Mouse (Mus musculus) common myeloid progenitor, adult 5-6 weeks (primary cell): ENCODE results near the gene Gm11639. TPM values are rescaled to one million over a fixed set of nuclear protein-coding genes. Genes with fewer than 3 reads are reported as not detected.

Experiments used
- ATAC-seq: replicated peaks from 2 replicates; pipeline ENCODE4 v1.8.0; 2016; ENCODE audit warnings: low read depth, mild to moderate bottlenecking, moderate TSS enrichment, inconsistent platforms; ENCODE audit not compliant: poor library complexity, severe bottlenecking
- total RNA-seq: library from RNA; stranded (forward); fragments of 200-1000, 187-1606 nt; gene quantifications from 2 replicates; pipeline ENCODE4 v1.2.3, GENCODE M21; 2017

The Gm11639 gene
- total RNA-seq, 1 experiment from 2014 or later, result not detected

- no peak for ATAC-seq
Measured at GRCm38 (mm10) chr11:104693235-104693634, 7.7 kb downstream of the Gm11639 start.

DNA sequence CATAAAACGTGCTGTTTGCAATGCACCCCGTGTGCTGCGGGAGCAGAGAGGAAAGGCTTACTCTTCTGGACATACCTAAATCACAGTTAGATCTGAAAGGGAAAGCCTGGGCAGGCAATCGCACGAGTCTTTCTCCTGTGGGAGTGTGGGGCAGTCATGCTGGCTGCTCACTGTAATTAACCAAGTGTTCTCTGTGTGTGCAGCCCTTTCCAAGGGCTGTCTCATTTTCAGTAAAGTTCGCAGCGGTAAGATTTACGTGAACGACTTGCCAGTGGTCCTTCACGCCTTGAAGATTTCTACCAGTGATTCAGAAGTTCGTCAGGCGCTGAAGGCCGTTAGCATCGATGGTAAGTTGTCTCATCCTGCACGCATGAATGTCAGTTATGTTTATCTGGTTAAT lies 18.6 kb downstream of the Gm11639 start:
- no peak for ATAC-seq

GRCm38 (mm10) chr11:104707084-104707483 lies 21.6 kb downstream of the Gm11639 start:
- ATAC-seq, result 0 out of 2 replicates have a peak, but pooled peaks have one; percentile 47

GRCm38 (mm10) chr11:104744995-104745568 lies 59.6 kb downstream of the Gm11639 start:
- no peak for ATAC-seq

DNA sequence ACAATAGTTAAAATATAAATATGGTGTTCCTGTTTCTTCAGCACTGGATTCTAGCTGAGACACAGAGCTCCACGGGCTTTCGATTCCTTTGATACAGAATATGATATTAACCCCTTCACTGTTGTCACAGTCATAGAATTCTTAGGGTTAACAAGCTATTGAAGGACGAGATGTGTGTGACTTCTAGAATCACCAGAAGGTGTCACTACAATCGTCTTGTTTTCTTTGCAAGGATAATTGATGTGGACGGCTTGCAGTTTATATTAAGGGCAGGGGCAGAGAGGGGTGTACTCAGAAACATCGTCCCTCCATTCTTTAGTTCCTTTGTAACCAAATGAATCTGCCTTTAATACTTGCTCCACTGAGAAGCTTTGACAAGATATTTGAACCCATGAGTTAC lies 80.3 kb downstream of the Gm11639 start:
- ATAC-seq, result no peak

DNA sequence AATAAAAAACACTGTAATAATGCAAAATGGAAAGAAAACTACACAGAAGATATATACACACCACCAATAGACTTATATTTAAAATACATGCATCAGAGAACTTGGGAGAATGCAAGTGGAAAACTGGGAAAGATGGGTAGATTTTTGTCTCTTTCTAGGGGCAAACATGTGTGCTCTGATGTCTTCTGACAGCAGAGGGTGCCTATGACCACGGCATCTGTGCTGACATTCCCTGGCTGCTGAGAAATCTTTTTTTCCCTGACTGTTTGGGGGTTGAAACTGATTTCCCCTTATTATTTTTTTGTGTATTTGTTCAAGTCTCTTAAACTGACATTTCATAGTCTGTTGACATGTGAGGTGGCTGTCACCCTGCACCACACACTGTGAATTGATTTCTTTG lies 81.6 kb downstream of the Gm11639 start:
- no peak for ATAC-seq

- ATAC-seq, result peak; percentile 89
Measured at GRCm38 (mm10) chr11:104768072-104768471, 82.6 kb downstream of the Gm11639 start.

- no peak for ATAC-seq
Measured at GRCm38 (mm10) chr11:104778796-104779195, 93.3 kb downstream of the Gm11639 start.

GRCm38 (mm10) chr11:104944723-104945122 lies 259.2 kb downstream of the Gm11639 start:
- no peak for ATAC-seq

- no peak for ATAC-seq
Measured at GRCm38 (mm10) chr11:104952349-104952748, 266.8 kb downstream of the Gm11639 start.

- no peak for ATAC-seq
Measured at GRCm38 (mm10) chr11:104967862-104968261, 282.4 kb downstream of the Gm11639 start.

DNA sequence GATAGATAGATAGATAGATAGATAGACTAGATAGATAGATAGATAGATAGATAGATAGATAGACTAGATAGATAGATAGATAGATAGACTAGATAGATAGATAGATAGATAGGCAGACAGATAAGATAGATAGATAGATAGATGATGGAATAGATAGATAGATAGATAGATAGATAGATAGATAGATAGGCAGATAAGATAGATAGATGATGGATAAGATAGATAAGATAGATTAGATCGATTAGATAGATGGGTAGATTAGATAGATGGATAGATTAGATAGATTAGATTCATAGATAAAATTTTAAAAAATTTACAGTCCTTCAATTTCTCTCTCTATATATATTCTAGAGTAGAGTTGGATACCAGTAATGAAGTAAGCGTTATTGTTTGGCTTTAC lies 282.9 kb downstream of the Gm11639 start:
- no peak for ATAC-seq

GRCm38 (mm10) chr11:104971322-104971721 lies 285.8 kb downstream of the Gm11639 start:
- no peak for ATAC-seq

DNA sequence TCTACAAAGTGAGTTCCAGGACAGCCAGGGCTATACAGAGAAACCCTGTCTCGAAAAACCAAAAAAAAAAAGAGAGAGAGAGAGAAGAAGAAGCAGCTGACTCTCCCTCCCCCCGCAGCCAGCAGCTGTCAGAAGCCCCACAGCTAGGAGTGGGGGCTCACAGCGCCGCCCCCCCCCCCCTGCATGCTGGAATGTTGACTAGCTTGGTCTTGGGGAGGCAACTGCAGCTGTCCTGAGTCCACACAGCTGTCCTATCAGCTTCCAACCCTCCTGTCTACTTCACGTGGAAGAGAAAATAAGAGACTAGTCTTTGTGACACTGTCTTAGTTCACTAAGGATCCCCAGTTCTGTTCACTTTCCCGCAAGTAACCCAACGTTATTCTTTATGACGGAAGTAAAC lies 287.0 kb downstream of the Gm11639 start:
- ATAC-seq, result no peak

DNA sequence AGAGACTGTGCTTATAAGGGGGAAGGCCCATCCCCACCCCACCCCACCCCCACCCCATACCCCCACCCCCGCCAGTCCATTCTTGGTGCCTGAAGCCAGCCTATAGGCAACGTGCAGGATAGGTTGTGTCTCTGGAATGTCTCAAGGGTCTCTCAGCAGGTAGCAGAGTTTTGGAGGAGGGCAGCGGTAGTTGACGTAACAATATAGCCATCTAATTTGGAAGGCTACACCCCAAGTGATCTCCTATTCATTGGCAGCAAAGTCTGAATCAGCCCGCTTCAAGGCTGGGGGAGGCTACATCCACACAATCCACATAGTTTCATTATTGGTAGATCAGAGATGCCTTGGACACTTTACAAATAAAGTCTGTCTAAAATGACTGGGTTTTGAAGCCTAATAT lies 292.5 kb downstream of the Gm11639 start:
- no peak for ATAC-seq

DNA sequence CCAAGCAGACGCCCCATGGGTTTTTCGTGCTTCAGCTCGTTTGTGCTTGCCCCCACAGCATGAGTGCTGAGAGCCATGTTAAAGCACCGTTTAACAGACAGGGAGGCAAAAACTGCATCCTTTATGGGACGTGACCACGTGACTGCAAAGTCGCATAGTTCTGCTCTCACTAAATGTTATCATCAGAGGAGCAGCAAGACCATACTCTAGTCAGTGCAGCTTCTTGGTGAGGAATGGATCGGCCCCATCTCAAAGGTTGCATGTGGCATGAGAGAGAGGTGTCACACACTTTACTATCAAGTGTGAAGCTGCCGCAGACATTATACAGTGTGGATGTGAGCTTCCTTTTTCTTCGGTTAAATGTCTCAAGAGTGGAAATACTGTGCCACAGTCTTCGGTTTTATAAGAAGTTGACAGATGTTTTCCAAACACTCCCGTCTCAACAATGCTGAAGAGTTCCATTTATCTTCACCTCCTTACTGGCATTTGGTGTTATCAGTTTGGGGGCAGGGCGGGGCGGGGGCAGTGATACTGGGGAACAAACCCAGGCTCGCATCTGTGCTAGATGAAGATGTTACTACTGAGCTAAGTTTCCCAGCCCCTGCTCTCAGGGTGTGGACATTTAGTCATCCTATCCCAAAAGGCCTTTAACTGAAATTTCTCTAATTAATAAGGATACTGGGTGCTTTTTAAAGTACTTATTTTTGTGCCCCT lies 296.0 kb downstream of the Gm11639 start:
- ATAC-seq, result no peak

GRCm38 (mm10) chr11:105009232-105009631 lies 323.7 kb downstream of the Gm11639 start:
- no peak for ATAC-seq

DNA sequence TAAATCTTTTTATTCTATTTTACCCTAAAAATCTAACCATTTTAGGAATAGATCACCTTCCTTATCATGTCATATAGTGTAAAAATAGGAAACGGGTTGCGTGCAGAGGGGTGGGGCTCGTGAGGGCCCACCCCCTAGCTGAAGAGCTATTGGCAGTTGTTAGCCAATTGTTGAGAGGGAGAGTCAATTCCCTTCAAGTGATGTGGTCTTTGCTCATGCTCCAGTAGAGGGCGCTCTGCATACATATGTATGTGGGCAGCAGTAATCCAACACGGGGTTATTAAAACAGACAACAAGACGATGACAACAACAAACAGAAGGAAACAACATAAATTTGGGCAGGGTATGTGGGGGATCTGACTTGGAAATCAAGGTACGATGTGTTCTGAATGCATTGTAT lies 335.6 kb downstream of the Gm11639 start:
- peak; percentile 60; the same call in 1 of the 2 replicates for ATAC-seq

- ATAC-seq, result peak; percentile 60; the same call in 1 of the 2 replicates
Measured at GRCm38 (mm10) chr11:105028744-105029348, 343.3 kb downstream of the Gm11639 start.

DNA sequence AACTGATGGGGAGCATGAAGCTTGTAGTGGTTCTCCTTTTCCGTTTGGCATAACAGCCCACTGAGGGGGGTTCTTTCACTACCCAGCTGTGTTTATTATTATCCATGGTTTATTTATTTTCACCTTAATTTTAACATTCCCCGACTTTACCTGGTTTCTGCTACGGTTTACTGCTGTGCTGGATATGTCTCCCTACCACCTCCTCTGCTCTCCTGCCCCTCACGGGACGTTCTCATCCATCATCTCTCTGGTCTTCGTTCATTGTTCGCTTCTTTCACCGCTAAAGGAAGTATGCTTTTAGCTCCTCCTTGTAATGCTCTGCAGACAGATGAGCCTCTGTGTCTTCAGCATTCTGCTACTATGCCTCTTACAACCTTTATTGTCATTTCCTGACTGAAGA lies 344.0 kb downstream of the Gm11639 start:
- ATAC-seq, result no peak

DNA sequence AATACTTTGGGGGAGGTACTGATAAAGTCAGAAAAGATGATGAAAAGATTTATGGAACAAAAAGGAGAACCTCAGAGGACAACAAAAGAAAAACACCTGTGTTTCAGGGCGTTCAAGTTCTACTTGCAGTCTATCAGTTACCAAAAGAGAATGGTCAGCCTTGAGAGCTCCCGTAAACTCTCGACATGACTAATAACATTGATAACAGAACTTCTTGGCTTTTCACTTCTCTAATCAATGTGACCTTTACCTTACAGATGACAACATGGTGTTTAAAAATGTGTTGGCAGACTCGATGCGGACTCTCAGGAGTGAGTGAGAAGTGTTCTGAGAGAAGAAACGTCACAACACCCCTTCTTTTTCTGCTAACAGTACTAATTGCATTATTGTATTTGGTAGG lies 344.7 kb downstream of the Gm11639 start:
- ATAC-seq, result no peak
